8 mouse cellular contexts compared by ENCODE assay signal in genomic region chrX:94365381-94365925, GRCm38 (mm10). TPM values are rescaled to one million over a fixed set of nuclear protein-coding genes. Genes with fewer than 3 reads are reported as not detected.
DNase-seq lines count a peak whose midpoint lies in the region; ATAC-seq and TF ChIP-seq lines count a peak whose summit lies in the region.

No protein-coding gene starts in this region.

- intact Hi-C loops in left cerebral cortex, postnatal 14 days (cut with DNase I): loop anchor here (5.0 to 10.0 kb wide), 2 partner anchors 73 to 131 kb away; partner anchors contain the start of gene Klhl15

- no peaks in the 10 kb centered on the region for H3K4me1 ChIP-seq in kidney, postnatal 0 days (replicated peaks; ENCODE audit: insufficient read depth, low read length)
- no peaks in the 10 kb centered on the region for H3K4me1 ChIP-seq in embryonic facial prominence, embryonic 12.5 days
- H3K4me1 ChIP-seq in intestine, embryonic 15.5 days (replicated peaks): no peaks in the 10 kb centered on the region

- H3K4me2 ChIP-seq in kidney, postnatal 0 days (ENCODE audit: low read length): peak overlapping the region; percentile 50
- H3K4me2 ChIP-seq in embryonic facial prominence, embryonic 12.5 days (replicated peaks): peak overlapping the region; percentile 42
- peak overlapping the region; percentile 48 for H3K4me2 ChIP-seq in intestine, embryonic 15.5 days (replicated peaks)

- H3K9ac ChIP-seq in kidney, postnatal 0 days (ENCODE audit: low read depth, low read length): no peak overlapping the region
- H3K9ac ChIP-seq in embryonic facial prominence, embryonic 12.5 days: no peak overlapping the region
- no peak overlapping the region for H3K9ac ChIP-seq in intestine, embryonic 15.5 days

- no peak for ATAC-seq in kidney, postnatal 0 days (replicated peaks; ENCODE audit: low FRiP score, low read depth)
- no peak for ATAC-seq in embryonic facial prominence, embryonic 12.5 days (ENCODE audit: insufficient number of reproducible peaks, insufficient read depth, low FRiP score, low TSS enrichment)
- ATAC-seq in intestine, embryonic 15.5 days: no peak

- no peak for TF ChIP-seq CTCF in kidney, postnatal 0 days (IDR thresholded peaks at IDR 0.05; ENCODE audit: low read depth)

- DNase-seq in kidney, postnatal 0 days (ENCODE audit: low spot score): peak; percentile 8
- no peak for DNase-seq in kidney, postnatal 36 days
- DNase-seq in neural tube, embryonic 10.5 days (ENCODE audit: extremely low spot score, low spot score): peak; percentile 30
- no peak for DNase-seq in spleen, adult 12 weeks (ENCODE audit: low spot score)
- no peak for DNase-seq in cerebellum, postnatal 10 days
- DNase-seq in left cerebral cortex, postnatal 14 days (ENCODE audit: low spot score in 2 of 2): no peak

- 0 out of 2 replicates have a peak, but pooled peaks cover 5% of the 10 kb centered on the region for H3K27me3 ChIP-seq in kidney, postnatal 0 days (ENCODE audit: insufficient read depth, low read length)
- H3K27me3 ChIP-seq in embryonic facial prominence, embryonic 12.5 days: peaks cover 55% of the 10 kb centered on the region
- peaks cover 27% of the 10 kb centered on the region for H3K27me3 ChIP-seq in intestine, embryonic 15.5 days (replicated peaks)

- H3K9me3 ChIP-seq in kidney, postnatal 0 days (replicated peaks; ENCODE audit: low read length): no peaks in the 10 kb centered on the region
- H3K9me3 ChIP-seq in embryonic facial prominence, embryonic 12.5 days: no peaks in the 10 kb centered on the region
- no peaks in the 10 kb centered on the region for H3K9me3 ChIP-seq in intestine, embryonic 15.5 days

- no peak overlapping the region for H3K27ac ChIP-seq in kidney, postnatal 0 days
- no peak overlapping the region for H3K27ac ChIP-seq in embryonic facial prominence, embryonic 12.5 days
- H3K27ac ChIP-seq in intestine, embryonic 15.5 days: no peak overlapping the region

- WGBS in kidney, postnatal 0 days: 35% methylated on average over 14 of the region's 14 CpGs
- WGBS in embryonic facial prominence, embryonic 12.5 days: 27% methylated on average over 14 of the region's 14 CpGs
- 30% methylated on average over 14 of the region's 14 CpGs for WGBS in intestine, embryonic 15.5 days

- H3K4me3 ChIP-seq in kidney, postnatal 0 days (replicated peaks; ENCODE audit: low read depth, low read length): no peak overlapping the region
- peak overlapping the region; percentile 52 for H3K4me3 ChIP-seq in embryonic facial prominence, embryonic 12.5 days
- no peak overlapping the region for H3K4me3 ChIP-seq in intestine, embryonic 15.5 days (replicated peaks)

- no peaks in the 10 kb centered on the region for H3K36me3 ChIP-seq in kidney, postnatal 0 days (ENCODE audit: insufficient read depth, low read length)
- H3K36me3 ChIP-seq in embryonic facial prominence, embryonic 12.5 days: no peaks in the 10 kb centered on the region
- H3K36me3 ChIP-seq in intestine, embryonic 15.5 days: no peaks in the 10 kb centered on the region

RNA-seq across cellular contexts. Expression of gene Fam90a1b, which starts 1.1 kb away (rescaled TPM):
- 0.09 TPM in 1 of 2 replicates, not detected in the other for polyA plus RNA-seq in kidney, postnatal 0 days (2015; fragmentation: Nextera tagmentation; extraction: Ambion mirVana)
- polyA plus RNA-seq in embryonic facial prominence, embryonic 12.5 days (2016; fragmentation: Nextera tagmentation; extraction: Ambion mirVana): 0.15 TPM in 1 of 2 replicates, not detected in the other
- not detected in 2 replicates for polyA plus RNA-seq in intestine, embryonic 15.5 days (2015; fragmentation: Nextera tagmentation; extraction: Ambion mirVana)
- under 1 TPM; 0.24 to 0.32 TPM for total RNA-seq in left cerebral cortex, postnatal 14 days (2021)

RNA-seq across cellular contexts. Expression of gene Apoo, which starts 1.5 kb away (rescaled TPM):
- 170 and 171 TPM in 2 replicates for polyA plus RNA-seq in kidney, postnatal 0 days (2015; fragmentation: Nextera tagmentation; extraction: Ambion mirVana)
- 92.1 and 93.4 TPM in 2 replicates for polyA plus RNA-seq in embryonic facial prominence, embryonic 12.5 days (2016; fragmentation: Nextera tagmentation; extraction: Ambion mirVana)
- 98.5 and 113 TPM in 2 replicates for polyA plus RNA-seq in intestine, embryonic 15.5 days (2015; fragmentation: Nextera tagmentation; extraction: Ambion mirVana)
- total RNA-seq in left cerebral cortex, postnatal 14 days (2021): 10 to 100 TPM; 69.2 to 86.3 TPM

Comparison
In these comparisons a context has a peak if more than half of its experiments do, and no peak if none do; other contexts are left out.
1. DNase-seq: peak in kidney, postnatal 0 days (single experiment) and neural tube, embryonic 10.5 days (single experiment); none in kidney, postnatal 36 days (0 of 2), spleen, adult 12 weeks (single experiment), cerebellum, postnatal 10 days (0 of 2) and left cerebral cortex, postnatal 14 days (0 of 2).
2. Peak in every context shown above with its lines, with median percentiles within 50 percentile points of each other: H3K4me2 ChIP-seq.